Mouse (Mus musculus): ENCODE measurements around the gene Myo15.

GRCm38 (mm10) chr11:60537468-60538347, 68.6 kb downstream of the Myo15 start:
- TF ChIP-seq CTCF (conservative IDR thresholded peaks at IDR 0.05; ENCODE audit: insufficient read depth, insufficient read length, low read depth, low read length) (no peak), POLR2A (IDR thresholded peaks at IDR 0.05; ENCODE audit: low read depth, low read length) (peak; percentile 41)
